Mouse (Mus musculus): Measurements from ENCODE around the gene Enah. TPM values are rescaled to one million over a fixed set of nuclear protein-coding genes. Genes with fewer than 3 reads are reported as not detected.

Gene Enah
- polyA plus RNA-seq, 1 experiment: 0.01 TPM

GRCm38 (mm10) chr1:181980017-181980719 lies 39.6 kb downstream of the Enah start:
- H3K27me3 ChIP-seq (ENCODE audit: control insufficient read depth): no peaks in the 10 kb centered on the region
- H3K9me3 ChIP-seq (ENCODE audit: control insufficient read depth, low read length): no peaks in the 10 kb centered on the region
- no peaks in the 10 kb centered on the region for H3K36me3 ChIP-seq (ENCODE audit: control insufficient read depth)
- H3K4me1 ChIP-seq (ENCODE audit: control insufficient read depth): no peaks in the 10 kb centered on the region
- TF ChIP-seq TAL1 (IDR thresholded peaks at IDR 0.05; ENCODE audit: low read length): no peak
- H3K4me3 ChIP-seq (replicated peaks): no peak overlapping the region

- TF ChIP-seq TAL1 (IDR thresholded peaks at IDR 0.05; ENCODE audit: low read length) (no peak), GATA1 (IDR thresholded peaks at IDR 0.05; ENCODE audit: low read length) (no peak)
- H3K27me3 ChIP-seq (ENCODE audit: control insufficient read depth): no peaks in the 10 kb centered on the region
- no peaks in the 10 kb centered on the region for H3K9me3 ChIP-seq (ENCODE audit: control insufficient read depth, low read length)
- H3K36me3 ChIP-seq (ENCODE audit: control insufficient read depth): no peaks in the 10 kb centered on the region
- no peaks in the 10 kb centered on the region for H3K4me1 ChIP-seq (ENCODE audit: control insufficient read depth)
- no peak overlapping the region for H3K4me3 ChIP-seq (replicated peaks)
Measured at GRCm38 (mm10) chr1:181975510-181975909, 44.3 kb downstream of the Enah start.

GRCm38 (mm10) chr1:181974897-181975296 lies 44.9 kb downstream of the Enah start:
- TF ChIP-seq TAL1 (IDR thresholded peaks at IDR 0.05; ENCODE audit: low read length): no peak
- TF ChIP-seq GATA1 (IDR thresholded peaks at IDR 0.05; ENCODE audit: low read length): no peak
- no peaks in the 10 kb centered on the region for H3K9me3 ChIP-seq (ENCODE audit: control insufficient read depth, low read length)
- no peaks in the 10 kb centered on the region for H3K4me1 ChIP-seq (ENCODE audit: control insufficient read depth)
- H3K36me3 ChIP-seq (ENCODE audit: control insufficient read depth): no peaks in the 10 kb centered on the region
- no peak overlapping the region for H3K4me3 ChIP-seq (replicated peaks)
- no peaks in the 10 kb centered on the region for H3K27me3 ChIP-seq (ENCODE audit: control insufficient read depth)

- Histone ChIP-seq H3K27me3 (ENCODE audit: control insufficient read depth) (no peaks in the 10 kb centered on the region), H3K9me3 (ENCODE audit: control insufficient read depth, low read length) (no peaks in the 10 kb centered on the region), H3K36me3 (ENCODE audit: control insufficient read depth) (no peaks in the 10 kb centered on the region), H3K4me3 (replicated peaks) (no peak overlapping the region), H3K4me1 (ENCODE audit: control insufficient read depth) (no peaks in the 10 kb centered on the region)
- TF ChIP-seq GATA1 (IDR thresholded peaks at IDR 0.05; ENCODE audit: low read length) (no peak), TAL1 (IDR thresholded peaks at IDR 0.05; ENCODE audit: low read length) (no peak)
Measured at GRCm38 (mm10) chr1:181965277-181965676, 54.5 kb downstream of the Enah start.

- Histone ChIP-seq H3K36me3 (ENCODE audit: control insufficient read depth) (no peaks in the 10 kb centered on the region), H3K27me3 (ENCODE audit: control insufficient read depth) (no peaks in the 10 kb centered on the region), H3K9me3 (ENCODE audit: control insufficient read depth, low read length) (no peaks in the 10 kb centered on the region), H3K4me3 (replicated peaks) (no peak overlapping the region), H3K4me1 (ENCODE audit: control insufficient read depth) (no peaks in the 10 kb centered on the region)
- TF ChIP-seq TAL1 (IDR thresholded peaks at IDR 0.05; ENCODE audit: low read length) (no peak), GATA1 (IDR thresholded peaks at IDR 0.05; ENCODE audit: low read length) (no peak)
Measured at GRCm38 (mm10) chr1:181963827-181964226, 56.0 kb downstream of the Enah start.

- TF ChIP-seq TAL1 (IDR thresholded peaks at IDR 0.05; ENCODE audit: low read length) (no peak), GATA1 (IDR thresholded peaks at IDR 0.05; ENCODE audit: low read length) (no peak)
- H3K27me3 ChIP-seq (ENCODE audit: control insufficient read depth): no peaks in the 10 kb centered on the region
- H3K36me3 ChIP-seq (ENCODE audit: control insufficient read depth): no peaks in the 10 kb centered on the region
- H3K4me1 ChIP-seq (ENCODE audit: control insufficient read depth): no peaks in the 10 kb centered on the region
- no peaks in the 10 kb centered on the region for H3K9me3 ChIP-seq (ENCODE audit: control insufficient read depth, low read length)
- H3K4me3 ChIP-seq (replicated peaks): no peak overlapping the region
Measured at GRCm38 (mm10) chr1:181963351-181963750, 56.4 kb downstream of the Enah start.

GRCm38 (mm10) chr1:181960383-181960782 lies 59.4 kb downstream of the Enah start:
- Histone ChIP-seq H3K4me1 (ENCODE audit: control insufficient read depth) (no peaks in the 10 kb centered on the region), H3K4me3 (replicated peaks) (no peak overlapping the region), H3K36me3 (ENCODE audit: control insufficient read depth) (no peaks in the 10 kb centered on the region), H3K9me3 (ENCODE audit: control insufficient read depth, low read length) (no peaks in the 10 kb centered on the region), H3K27me3 (ENCODE audit: control insufficient read depth) (no peaks in the 10 kb centered on the region)
- TF ChIP-seq GATA1 (IDR thresholded peaks at IDR 0.05; ENCODE audit: low read length): no peak
- no peak for TF ChIP-seq TAL1 (IDR thresholded peaks at IDR 0.05; ENCODE audit: low read length)

- Histone ChIP-seq H3K36me3 (ENCODE audit: control insufficient read depth) (no peaks in the 10 kb centered on the region), H3K9me3 (ENCODE audit: control insufficient read depth, low read length) (no peaks in the 10 kb centered on the region), H3K4me3 (replicated peaks) (no peak overlapping the region), H3K27me3 (ENCODE audit: control insufficient read depth) (no peaks in the 10 kb centered on the region), H3K4me1 (ENCODE audit: control insufficient read depth) (no peaks in the 10 kb centered on the region)
- TF ChIP-seq GATA1 (IDR thresholded peaks at IDR 0.05; ENCODE audit: low read length): no peak
- TF ChIP-seq TAL1 (IDR thresholded peaks at IDR 0.05; ENCODE audit: low read length): no peak
Measured at GRCm38 (mm10) chr1:181958392-181958791, 61.4 kb downstream of the Enah start.

GRCm38 (mm10) chr1:181957736-181958135 lies 62.1 kb downstream of the Enah start:
- H3K4me1 ChIP-seq (ENCODE audit: control insufficient read depth): no peaks in the 10 kb centered on the region
- no peak overlapping the region for H3K4me3 ChIP-seq (replicated peaks)
- H3K36me3 ChIP-seq (ENCODE audit: control insufficient read depth): no peaks in the 10 kb centered on the region
- TF ChIP-seq TAL1 (IDR thresholded peaks at IDR 0.05; ENCODE audit: low read length) (no peak), GATA1 (IDR thresholded peaks at IDR 0.05; ENCODE audit: low read length) (no peak)
- no peaks in the 10 kb centered on the region for H3K9me3 ChIP-seq (ENCODE audit: control insufficient read depth, low read length)
- no peaks in the 10 kb centered on the region for H3K27me3 ChIP-seq (ENCODE audit: control insufficient read depth)

GRCm38 (mm10) chr1:181953547-181953946 lies 66.2 kb downstream of the Enah start:
- no peaks in the 10 kb centered on the region for H3K4me1 ChIP-seq (ENCODE audit: control insufficient read depth)
- no peak overlapping the region for H3K4me3 ChIP-seq (replicated peaks)
- H3K36me3 ChIP-seq (ENCODE audit: control insufficient read depth): no peaks in the 10 kb centered on the region
- H3K9me3 ChIP-seq (ENCODE audit: control insufficient read depth, low read length): no peaks in the 10 kb centered on the region
- TF ChIP-seq TAL1 (IDR thresholded peaks at IDR 0.05; ENCODE audit: low read length) (no peak), GATA1 (IDR thresholded peaks at IDR 0.05; ENCODE audit: low read length) (no peak)
- H3K27me3 ChIP-seq (ENCODE audit: control insufficient read depth): no peaks in the 10 kb centered on the region

All from erythroblast, embryonic 14.5 days (primary cell).